Mouse (Mus musculus): ENCODE data around the gene Brd3. TPM values are rescaled to one million over a fixed set of nuclear protein-coding genes. Genes with fewer than 3 reads are reported as not detected.

The Brd3 gene
- total and polyA plus RNA-seq, 3 experiments = 10.7 to 46.9 (median 38.7) TPM

- Histone ChIP-seq H3K9ac (ENCODE audit: control insufficient read depth, low read depth, low read length, poor library complexity, severe bottlenecking) (no peak overlapping the region), H3K27me3 (ENCODE audit: control insufficient read depth in 1 of 2, insufficient read depth in 2 of 2, low read length in 2 of 2) (no peaks in the 10 kb centered on the region), H3K27ac (ENCODE audit: control insufficient read depth, low read depth, low read length) (no peak overlapping the region), H3K4me1 (ENCODE audit: control insufficient read depth in 1 of 2, insufficient read depth in 2 of 2, low read length in 2 of 2) (peaks cover 7 to 41% of the 10 kb centered on the region in 2 experiments), H3K79me2 (ENCODE audit: control insufficient read depth, insufficient read depth, low read length, poor library complexity) (peaks cover 26% of the 10 kb centered on the region), H3K4me3 (ENCODE audit: control insufficient read depth in 1 of 2, insufficient read depth in 1 of 2, low read depth in 2 of 2, low read length in 2 of 2) (no peak overlapping the region), H3K9me3 (replicated peaks; ENCODE audit: insufficient read depth, low read length) (no peaks in the 10 kb centered on the region), H3K36me3 (ENCODE audit: control insufficient read depth in 1 of 2, insufficient read depth in 2 of 2, low read length in 2 of 2) (peaks cover 0 to 18% of the 10 kb centered on the region in 2 experiments; a peak in 2 of 4 replicates)
- TF ChIP-seq NRF1 (IDR thresholded peaks at IDR 0.05; ENCODE audit: insufficient read depth, low read depth, low read length, poor library complexity, severe bottlenecking) (no peak), CTCF (IDR thresholded peaks at IDR 0.05 in 2 of 3, conservative IDR thresholded peaks at IDR 0.05 in 1 of 3; ENCODE audit: control insufficient read depth in 1 of 3, insufficient read depth in 1 of 3, low read depth in 2 of 3, low read length in 3 of 3, poor library complexity in 1 of 3, severe bottlenecking in 1 of 3) (no peak), ZNF384 (IDR thresholded peaks at IDR 0.05; ENCODE audit: low read depth, low read length) (no peak), ZMIZ1 (IDR thresholded peaks at IDR 0.05; ENCODE audit: low read depth, low read length) (no peak), RAD21 (IDR thresholded peaks at IDR 0.05; ENCODE audit: low read depth, low read length) (no peak), MYC (IDR thresholded peaks at IDR 0.05; ENCODE audit: low read depth, low read length) (no peak), CHD2 (IDR thresholded peaks at IDR 0.05; ENCODE audit: low read length) (no peak), POLR2A (IDR thresholded peaks at IDR 0.05; ENCODE audit: control insufficient read depth in 1 of 2, insufficient read depth in 1 of 2, low read depth in 1 of 2, low read length in 2 of 2, poor library complexity in 1 of 2) (no peak), JUND (IDR thresholded peaks at IDR 0.05; ENCODE audit: low read depth, low read length) (no peak), UBTF (IDR thresholded peaks at IDR 0.05; ENCODE audit: borderline replicate concordance, insufficient read depth, low read depth, low read length) (no peak), USF1 (IDR thresholded peaks at IDR 0.05; ENCODE audit: low read depth, low read length) (no peak), MAFK (IDR thresholded peaks at IDR 0.05; ENCODE audit: borderline replicate concordance, low read depth, low read length) (no peak), SMC3 (IDR thresholded peaks at IDR 0.05; ENCODE audit: low read depth, low read length) (no peak), GATA1 (IDR thresholded peaks at IDR 0.05; ENCODE audit: low read depth, low read length) (no peak), ETS1 (IDR thresholded peaks at IDR 0.05; ENCODE audit: low read depth, low read length) (no peak), GABPA (IDR thresholded peaks at IDR 0.05; ENCODE audit: low read depth, low read length) (no peak)
- peak; percentile 32 for DNase-seq (ENCODE audit: low read depth, low spot score)
These were observed 5.4 kb upstream of the Brd3 start for GRCm38 (mm10) chr2:27512909-27513308.

- H3K4me1 ChIP-seq (ENCODE audit: control insufficient read depth in 1 of 2, insufficient read depth in 2 of 2, low read length in 2 of 2) = peaks cover 11 to 38% of the 10 kb centered on the region in 2 experiments
- peaks cover 7% of the 10 kb centered on the region for H3K79me2 ChIP-seq (ENCODE audit: control insufficient read depth, insufficient read depth, low read length, poor library complexity)
- no peak for DNase-seq (ENCODE audit: low read depth, low spot score)
- H3K27ac ChIP-seq (ENCODE audit: control insufficient read depth, low read depth, low read length) = no peak overlapping the region
- no peak for TF ChIP-seq POLR2AphosphoS2 (IDR thresholded peaks at IDR 0.05; ENCODE audit: low read length)
- no peak for TF ChIP-seq POLR2A (IDR thresholded peaks at IDR 0.05; ENCODE audit: control insufficient read depth in 1 of 2, insufficient read depth in 1 of 2, low read depth in 1 of 2, low read length in 2 of 2, poor library complexity in 1 of 2)
- TF ChIP-seq ZKSCAN1 (IDR thresholded peaks at IDR 0.05; ENCODE audit: low read depth, low read length) = no peak
- no peak for TF ChIP-seq TCF12 (IDR thresholded peaks at IDR 0.05; ENCODE audit: low read depth, low read length)
- TF ChIP-seq TBP (IDR thresholded peaks at IDR 0.05; ENCODE audit: low read depth, low read length) = no peak
- TF ChIP-seq UBTF (IDR thresholded peaks at IDR 0.05; ENCODE audit: borderline replicate concordance, insufficient read depth, low read depth, low read length) = no peak
- no peak for TF ChIP-seq MEF2A (IDR thresholded peaks at IDR 0.05; ENCODE audit: extremely low read depth, insufficient replicate concordance, low read depth, low read length, poor library complexity, severe bottlenecking)
- no peak for TF ChIP-seq SIN3A (IDR thresholded peaks at IDR 0.05; ENCODE audit: low read length)
- TF ChIP-seq MXI1 (IDR thresholded peaks at IDR 0.05; ENCODE audit: low read depth, low read length) = no peak
- TF ChIP-seq NRF1 (IDR thresholded peaks at IDR 0.05; ENCODE audit: insufficient read depth, low read depth, low read length, poor library complexity, severe bottlenecking) = no peak
- no peak for TF ChIP-seq ZNF384 (IDR thresholded peaks at IDR 0.05; ENCODE audit: low read depth, low read length)
- no peak for TF ChIP-seq MYB (IDR thresholded peaks at IDR 0.05; ENCODE audit: low read depth, low read length)
- H3K9me3 ChIP-seq (replicated peaks; ENCODE audit: insufficient read depth, low read length) = no peaks in the 10 kb centered on the region
- no peak overlapping the region for H3K4me3 ChIP-seq (ENCODE audit: control insufficient read depth in 1 of 2, insufficient read depth in 1 of 2, low read depth in 2 of 2, low read length in 2 of 2)
- H3K36me3 ChIP-seq (ENCODE audit: control insufficient read depth in 1 of 2, insufficient read depth in 2 of 2, low read length in 2 of 2) = peaks cover 0 to 12% of the 10 kb centered on the region in 2 experiments; a peak in 2 of 4 replicates
- H3K27me3 ChIP-seq (ENCODE audit: control insufficient read depth in 1 of 2, insufficient read depth in 2 of 2, low read length in 2 of 2) = no peaks in the 10 kb centered on the region
- no peak overlapping the region for H3K9ac ChIP-seq (ENCODE audit: control insufficient read depth, low read depth, low read length, poor library complexity, severe bottlenecking)
These were observed 3.2 kb upstream of the Brd3 start for GRCm38 (mm10) chr2:27510706-27511105.

Data from MEL (cell line).